Mouse (Mus musculus) embryonic facial prominence, embryonic 14.5 days (tissue): ENCODE measurements around the gene Fut11. TPM values are rescaled to one million over a fixed set of nuclear protein-coding genes. Genes with fewer than 3 reads are reported as not detected.

Experiments
- ATAC-seq: fragments of 200-750 bp; cut with Nextera tagmentation; 2 replicates; pipeline ENCODE4 v1.8.0; 2017; ENCODE audit warnings: low read depth, moderate number of reproducible peaks, moderate TSS enrichment
- DNase-seq: peaks from one replicate; pipeline ENCODE4 v3.0.0-alpha.2; 2015; ENCODE audit warnings: low spot score
- H3K27ac ChIP-seq: fragments of 300-500 bp; sonication (generic); replicated peaks from 2 replicates; pipeline ENCODE4 v1.5.1; 2014; ENCODE audit warnings: low read depth, mild to moderate bottlenecking, low read length, moderate library complexity
- H3K27me3 ChIP-seq: fragments of 300-500 bp; sonication (generic); replicated peaks from 2 replicates; pipeline ENCODE4 v1.6.1; 2014; ENCODE audit warnings: low read length; ENCODE audit not compliant: control insufficient read depth, insufficient read depth
- H3K36me3 ChIP-seq: fragments of 300-500 bp; sonication (generic); 2 replicates; pipeline ENCODE4 v1.6.1; 2014; ENCODE audit warnings: low read length, mixed read lengths; ENCODE audit not compliant: control insufficient read depth, insufficient read depth
- H3K4me1 ChIP-seq: fragments of 300-500 bp; sonication (generic); 2 replicates; pipeline ENCODE4 v1.6.1; 2014; ENCODE audit warnings: antibody characterized with exemption, low read length; ENCODE audit not compliant: control insufficient read depth, insufficient read depth
- H3K4me2 ChIP-seq: fragments of 300-500 bp; sonication (generic); 2 replicates; pipeline ENCODE4 v1.6.1; 2014; ENCODE audit warnings: low read depth, mild to moderate bottlenecking, low read length, moderate library complexity, mixed read lengths
- H3K4me3 ChIP-seq: fragments of 300-500 bp; sonication (generic); 2 replicates; pipeline ENCODE4 v1.5.1; 2014; ENCODE audit warnings: low read depth, mild to moderate bottlenecking, low read length
- H3K9ac ChIP-seq: fragments of 300-500 bp; sonication (generic); 2 replicates; pipeline ENCODE4 v1.6.1; 2014; ENCODE audit warnings: low read depth, mild to moderate bottlenecking, low read length, moderate library complexity, mixed read lengths
- H3K9me3 ChIP-seq: fragments of 300-500 bp; sonication (generic); 2 replicates; pipeline ENCODE4 v1.6.1; 2016; ENCODE audit warnings: low read length; ENCODE audit not compliant: control insufficient read depth
- WGBS: fragments of 180-500 bp; shearing (Covaris S2); extraction: QIAGEN DNeasy Blood & Tissue Kit; methylation state at CpG from one replicate; pipeline ENCODE4 v1.1.7; 2014; 5-methylcytosine and 5-hydroxymethylcytosine counted together
- microRNA-seq: library from miRNA; unstranded; fragments of <30 nt; microRNA quantifications from one replicate; pipeline ENCODE4, GENCODE M21; 2016; ENCODE audit warnings: borderline number of aligned reads
- polyA plus RNA-seq: library from polyadenylated mRNA; unstranded; fragments of >200 nt; fragmentation: Nextera tagmentation; extraction: Ambion mirVana; gene quantifications from 2 replicates; pipeline ENCODE4 v1.2.1, GENCODE M21; 2014

The Fut11 gene
- polyA plus RNA-seq, 1 experiment from 2014 or later: 30.1 TPM

DNA sequence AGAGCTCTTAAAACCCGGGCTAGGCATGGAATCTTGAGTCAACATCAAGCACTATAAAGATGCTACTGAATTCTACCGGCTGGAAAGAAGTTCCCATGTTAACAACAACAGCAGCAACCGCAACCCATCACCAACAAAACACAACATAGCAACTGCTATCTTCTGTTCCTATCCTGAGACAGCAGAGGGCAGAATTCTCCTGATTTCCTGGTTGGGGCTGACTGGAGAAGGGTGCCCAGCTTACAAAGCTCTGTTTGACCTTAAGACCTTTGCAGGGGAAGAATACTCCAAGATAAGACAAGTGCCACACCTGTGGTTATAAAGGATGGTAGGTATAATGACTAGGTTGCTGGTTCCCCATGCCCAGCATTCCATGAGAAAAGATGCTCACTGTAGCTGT, 52.2 kb downstream of the Fut11 start:
- H3K9ac ChIP-seq: no peak overlapping the region
- DNase-seq (no peak), ATAC-seq (no peak)
- no peaks in the 10 kb centered on the region for H3K27me3 ChIP-seq
- no peak overlapping the region for H3K27ac ChIP-seq
- peaks cover 63% of the 10 kb centered on the region for H3K36me3 ChIP-seq
- no peaks in the 10 kb centered on the region for H3K9me3 ChIP-seq
- WGBS: 93% methylated on average over 3 of the region's 3 CpGs
- H3K4me2 ChIP-seq: no peak overlapping the region
- no peak overlapping the region for H3K4me3 ChIP-seq
- no peaks in the 10 kb centered on the region for H3K4me1 ChIP-seq

GRCm38 (mm10) chr14:20748388-20748787, 53.6 kb downstream of the Fut11 start:
- no peak overlapping the region for H3K9ac ChIP-seq
- no peak for DNase-seq
- no peaks in the 10 kb centered on the region for H3K4me1 ChIP-seq
- no peak overlapping the region for H3K27ac ChIP-seq
- ATAC-seq: peak; percentile 3; the same call in 1 of the 2 replicates
- H3K4me3 ChIP-seq: no peak overlapping the region
- peaks cover 60% of the 10 kb centered on the region for H3K36me3 ChIP-seq
- 54% methylated on average over 4 of the region's 4 CpGs for WGBS
- no peaks in the 10 kb centered on the region for H3K9me3 ChIP-seq
- H3K27me3 ChIP-seq: no peaks in the 10 kb centered on the region
- H3K4me2 ChIP-seq: no peak overlapping the region

DNA sequence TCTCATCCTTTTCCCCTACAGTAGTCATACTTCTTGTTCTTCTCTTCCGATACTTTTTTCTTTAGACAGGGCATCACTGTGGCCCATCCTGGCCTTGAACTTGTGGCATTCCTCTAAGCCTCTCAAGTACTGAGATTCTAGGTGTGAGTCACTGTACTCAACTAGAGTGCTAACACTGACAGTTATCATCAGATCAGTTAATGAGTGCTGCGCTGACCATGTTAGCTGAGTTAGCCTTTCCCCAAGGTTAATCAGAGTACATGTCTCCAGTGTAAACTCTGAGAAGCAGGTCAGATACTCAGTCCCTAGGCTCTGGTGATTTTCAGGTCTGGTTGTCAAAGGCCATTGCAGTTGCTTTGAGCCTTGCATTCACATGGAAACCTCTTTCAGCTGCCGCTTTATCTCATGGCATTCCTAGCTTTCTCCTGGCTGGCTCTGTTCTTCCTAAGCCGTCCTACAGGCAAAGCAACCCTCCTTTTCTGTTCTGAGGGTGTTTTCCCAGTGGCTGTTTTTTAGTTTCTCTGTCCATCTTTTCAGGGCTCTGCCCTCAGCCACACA, 54.8 kb downstream of the Fut11 start:
- Histone ChIP-seq H3K27ac (no peak overlapping the region), H3K36me3 (peaks cover 55% of the 10 kb centered on the region), H3K9ac (no peak overlapping the region), H3K9me3 (no peaks in the 10 kb centered on the region), H3K4me3 (no peak overlapping the region), H3K27me3 (no peaks in the 10 kb centered on the region), H3K4me1 (no peaks in the 10 kb centered on the region), H3K4me2 (no peak overlapping the region)
- DNase-seq (no peak), ATAC-seq (no peak)
- whole genome bisulfite sequencing: 82% methylated on average over 4 of the region's 4 CpGs

DNA sequence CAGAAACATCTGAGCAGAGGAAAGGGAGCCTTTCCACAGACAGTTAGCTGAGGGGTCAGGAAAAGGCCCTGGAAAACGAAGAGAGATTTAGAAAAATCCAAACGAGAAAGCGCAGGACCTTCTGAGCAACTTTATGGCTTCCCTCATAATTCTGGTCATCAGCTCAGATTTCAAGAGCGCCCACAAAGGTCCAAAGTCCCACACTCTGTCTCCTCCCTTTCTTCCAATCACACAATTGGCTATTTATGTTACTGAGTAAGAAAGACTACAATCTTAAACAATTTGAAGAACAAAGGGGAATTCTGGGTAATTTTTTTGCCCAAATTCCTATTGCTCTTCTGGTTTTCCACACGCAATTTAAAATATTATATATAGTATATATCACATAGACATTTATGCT, 55.7 kb downstream of the Fut11 start:
- H3K27me3 ChIP-seq: no peaks in the 10 kb centered on the region
- 84% methylated on average over 5 of the region's 5 CpGs for WGBS
- ATAC-seq (no peak), DNase-seq (no peak)
- no peak overlapping the region for H3K9ac ChIP-seq
- H3K36me3 ChIP-seq: peaks cover 55% of the 10 kb centered on the region
- H3K4me3 ChIP-seq: no peak overlapping the region
- no peaks in the 10 kb centered on the region for H3K4me1 ChIP-seq
- H3K27ac ChIP-seq: no peak overlapping the region
- H3K9me3 ChIP-seq: no peaks in the 10 kb centered on the region
- H3K4me2 ChIP-seq: no peak overlapping the region

Small RNA genes within 50 kb of the gene (microRNA-seq; reads per million reads assigned to microRNA genes)
- 1.7 reads per million, percentile 2 among the genes with 10 or more reads in this experiment for gene Mir6946

Other genes with a start within 250 kb of the Fut11 start
- gene Cfap70, start 242.7 kb upstream of the Fut11 start, polyA plus RNA-seq: 0.77 and 3.2 TPM in 2 replicates
- 47.5 and 48.3 TPM in 2 replicates for gene Anxa7, start 214.8 kb upstream of the Fut11 start, polyA plus RNA-seq
- gene Mss51, start 198.1 kb upstream of the Fut11 start, polyA plus RNA-seq: 2.9 and 4.0 TPM in 2 replicates
- gene Ppp3cb, start 148.4 kb upstream of the Fut11 start, polyA plus RNA-seq: 68.5 and 78.4 TPM in 2 replicates
- 7.7 and 8.8 TPM in 2 replicates for gene Usp54, start 53.9 kb upstream of the Fut11 start, polyA plus RNA-seq
- 22.8 and 53.2 TPM in 2 replicates for gene Myoz1, start 38.4 kb upstream of the Fut11 start, polyA plus RNA-seq
- gene Synpo2l, start 26.6 kb upstream of the Fut11 start, polyA plus RNA-seq: 46.2 and 52.2 TPM in 2 replicates
- 78.2 and 80.5 TPM in 2 replicates for gene Sec24c, start 20.7 kb upstream of the Fut11 start, polyA plus RNA-seq
- 183 and 204 TPM in 2 replicates for gene Chchd1, start 8.0 kb downstream of the Fut11 start, polyA plus RNA-seq
- gene Zswim8, start 12.6 kb downstream of the Fut11 start, polyA plus RNA-seq: 31.1 and 34.1 TPM in 2 replicates
- 32.1 and 33.7 TPM in 2 replicates for gene Ndst2, start 39.6 kb downstream of the Fut11 start, polyA plus RNA-seq
- gene Camk2g, start 99.1 kb downstream of the Fut11 start, polyA plus RNA-seq: 54.6 and 67.7 TPM in 2 replicates
- gene Plau, start 141.7 kb downstream of the Fut11 start, polyA plus RNA-seq: 2.5 and 2.8 TPM in 2 replicates
- 65.8 and 76.2 TPM in 2 replicates for gene Vcl, start 234.4 kb downstream of the Fut11 start, polyA plus RNA-seq